Mouse (Mus musculus): ENCODE data around the gene Borcs5. TPM values are rescaled to one million over a fixed set of nuclear protein-coding genes. Genes with fewer than 3 reads are reported as not detected.

The Borcs5 gene
- polyA plus RNA-seq, 1 experiment from 2014 or later = 18.4 TPM

GRCm38 (mm10) chr6:134633553-134633952 is 5.8 kb upstream of the Borcs5 start:
- H3K27ac ChIP-seq (ENCODE audit: low read length) = no peak overlapping the region
- H3K4me2 ChIP-seq (replicated peaks; ENCODE audit: low read depth, low read length) = no peak overlapping the region
- ATAC-seq (0 out of 2 replicates have a peak, but pooled peaks have one; percentile 13), DNase-seq (ENCODE audit: low spot score) (peak; percentile 34)
- H3K27me3 ChIP-seq (replicated peaks; ENCODE audit: insufficient read depth, low read length) = no peaks in the 10 kb centered on the region
- WGBS = 70% methylated on average over 8 of the region's 8 CpGs
- H3K36me3 ChIP-seq (ENCODE audit: insufficient read depth, low read length) = no peaks in the 10 kb centered on the region
- TF ChIP-seq CTCF (IDR thresholded peaks at IDR 0.05) (no peak), EP300 (IDR thresholded peaks at IDR 0.05) (no peak)
- no peaks in the 10 kb centered on the region for H3K9me3 ChIP-seq (ENCODE audit: low read length)
- H3K9ac ChIP-seq (replicated peaks; ENCODE audit: low read depth) = no peak overlapping the region
- no peaks in the 10 kb centered on the region for H3K4me1 ChIP-seq (ENCODE audit: insufficient read depth, low read depth, low read length)
- no peak overlapping the region for H3K4me3 ChIP-seq (ENCODE audit: low read depth, low read length)

DNA sequence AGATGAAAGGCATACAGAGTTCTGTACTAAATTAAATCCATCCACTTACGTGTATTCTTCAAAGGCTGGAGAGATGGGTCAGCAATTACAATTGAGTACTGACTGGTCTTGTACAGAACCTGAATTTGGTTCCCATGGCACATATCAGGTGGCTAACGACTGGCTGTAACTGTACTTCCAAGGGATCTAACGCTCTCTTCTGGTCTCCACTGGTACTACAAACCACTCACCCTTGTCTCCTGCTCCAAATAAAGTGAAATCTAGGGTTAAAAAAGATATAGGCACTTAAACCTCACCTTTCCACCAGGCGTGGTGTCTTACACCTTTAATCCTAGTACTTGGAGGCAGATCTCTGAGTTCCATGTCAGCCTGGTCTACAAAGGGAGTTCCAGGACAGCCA is 2.8 kb upstream of the Borcs5 start:
- Histone ChIP-seq H3K27ac (ENCODE audit: low read length) (no peak overlapping the region), H3K27me3 (replicated peaks; ENCODE audit: insufficient read depth, low read length) (no peaks in the 10 kb centered on the region), H3K9ac (replicated peaks; ENCODE audit: low read depth) (no peak overlapping the region), H3K4me3 (ENCODE audit: low read depth, low read length) (no peak overlapping the region), H3K9me3 (ENCODE audit: low read length) (no peaks in the 10 kb centered on the region), H3K36me3 (ENCODE audit: insufficient read depth, low read length) (no peaks in the 10 kb centered on the region), H3K4me2 (replicated peaks; ENCODE audit: low read depth, low read length) (no peak overlapping the region), H3K4me1 (ENCODE audit: insufficient read depth, low read depth, low read length) (no peaks in the 10 kb centered on the region)
- 61% methylated on average over 4 of the region's 4 CpGs for WGBS
- no peak; the same call in 1 of the 2 replicates for TF ChIP-seq CTCF (IDR thresholded peaks at IDR 0.05)
- no peak for DNase-seq (ENCODE audit: low spot score)
- no peak for ATAC-seq

DNA sequence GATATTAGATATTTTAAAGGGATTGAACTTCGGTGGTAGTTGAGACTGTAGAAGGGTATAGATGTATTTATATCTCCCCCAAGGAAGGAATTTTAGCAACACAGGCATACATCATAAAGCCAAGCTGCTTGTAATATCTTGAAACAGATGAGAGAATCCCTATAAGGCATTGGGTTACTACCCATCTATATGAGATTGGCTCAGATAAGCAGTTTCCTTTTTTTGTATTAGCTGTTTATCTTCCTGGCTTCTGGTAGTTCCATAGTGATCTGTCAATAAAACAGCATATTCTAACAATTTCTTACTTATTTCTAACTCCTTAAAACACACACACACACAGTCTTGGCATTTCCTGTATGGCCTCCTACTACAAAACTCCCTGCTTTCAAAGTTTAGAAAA is 590 bp downstream of the Borcs5 start:
- ATAC-seq = no peak
- H3K4me3 ChIP-seq (ENCODE audit: low read depth, low read length) = no peak overlapping the region
- no peaks in the 10 kb centered on the region for H3K4me1 ChIP-seq (ENCODE audit: insufficient read depth, low read depth, low read length)
- H3K27ac ChIP-seq (ENCODE audit: low read length) = no peak overlapping the region
- no peaks in the 10 kb centered on the region for H3K36me3 ChIP-seq (ENCODE audit: insufficient read depth, low read length)
- 100% methylated on average over 1 of the region's 1 CpGs for WGBS
- no peak for TF ChIP-seq EP300 (IDR thresholded peaks at IDR 0.05)
- TF ChIP-seq CTCF (IDR thresholded peaks at IDR 0.05) = no peak
- H3K27me3 ChIP-seq (replicated peaks; ENCODE audit: insufficient read depth, low read length) = no peaks in the 10 kb centered on the region
- H3K9me3 ChIP-seq (ENCODE audit: low read length) = no peaks in the 10 kb centered on the region
- no peak for DNase-seq (ENCODE audit: low spot score)
- H3K4me2 ChIP-seq (replicated peaks; ENCODE audit: low read depth, low read length) = no peak overlapping the region
- H3K9ac ChIP-seq (replicated peaks; ENCODE audit: low read depth) = no peak overlapping the region

DNA sequence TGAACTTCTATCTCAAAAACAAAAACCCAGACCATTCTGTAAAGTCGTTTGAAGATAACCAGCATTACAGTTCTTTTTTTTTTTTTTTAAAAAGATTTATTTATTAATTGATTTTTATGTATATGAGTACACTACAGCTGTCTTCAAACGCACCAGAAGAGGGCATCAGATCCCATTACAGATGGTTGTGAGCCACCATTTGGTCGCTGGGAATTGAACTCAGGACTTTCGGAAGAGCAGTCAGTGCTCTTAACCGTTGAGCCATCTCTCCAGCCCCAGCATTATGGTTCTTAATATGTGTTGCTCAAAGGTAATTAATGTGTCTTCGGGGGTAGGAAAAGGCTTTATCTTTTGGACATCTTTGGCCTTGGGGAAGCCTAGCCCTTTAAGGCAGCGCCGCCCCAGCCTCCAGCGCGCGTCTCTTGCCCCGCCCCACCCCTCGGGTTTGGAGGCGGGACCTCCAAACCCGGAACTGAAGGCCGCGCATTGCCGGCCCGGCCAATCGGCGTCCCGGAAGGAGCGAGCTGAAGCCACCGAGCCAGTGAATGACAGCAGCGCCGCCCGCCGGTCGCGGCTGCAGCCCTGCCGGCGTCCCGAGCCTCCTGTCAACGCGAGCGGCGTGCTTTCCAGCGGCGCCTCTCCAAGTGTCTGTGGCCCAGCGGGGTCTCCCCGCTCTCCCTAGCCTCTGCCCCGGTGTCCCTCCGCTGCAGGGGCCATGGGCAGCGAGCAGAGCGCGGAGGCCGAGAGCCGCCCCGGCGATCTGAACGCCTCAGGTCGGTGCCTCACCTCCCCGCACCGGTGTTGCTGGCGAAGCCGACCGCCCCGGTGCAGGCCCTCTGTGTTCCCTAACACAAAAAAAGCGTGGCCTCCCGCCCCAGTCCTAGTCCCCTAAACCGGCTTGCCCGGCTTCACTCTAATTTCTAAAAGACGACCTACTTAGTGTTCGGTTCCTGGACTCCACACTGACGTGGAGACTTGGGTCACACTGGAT is 1.5 kb downstream of the Borcs5 start:
- WGBS = 3% methylated on average over 50 of the region's 65 CpGs
- Histone ChIP-seq H3K9ac (replicated peaks; ENCODE audit: low read depth) (peak overlapping the region; percentile 50), H3K9me3 (ENCODE audit: low read length) (no peaks in the 10 kb centered on the region), H3K27me3 (replicated peaks; ENCODE audit: insufficient read depth, low read length) (no peaks in the 10 kb centered on the region), H3K4me3 (ENCODE audit: low read depth, low read length) (peak overlapping the region; percentile 57), H3K4me2 (replicated peaks; ENCODE audit: low read depth, low read length) (peak overlapping the region; percentile 73), H3K4me1 (ENCODE audit: insufficient read depth, low read depth, low read length) (no peaks in the 10 kb centered on the region), H3K27ac (ENCODE audit: low read length) (peak overlapping the region; percentile 76; the same call in 1 of the 2 replicates), H3K36me3 (ENCODE audit: insufficient read depth, low read length) (no peaks in the 10 kb centered on the region)
- DNase-seq (ENCODE audit: low spot score) (peak; percentile 97), ATAC-seq (peak; percentile 99)
- TF ChIP-seq CTCF (IDR thresholded peaks at IDR 0.05) (peak; percentile 81), EP300 (IDR thresholded peaks at IDR 0.05) (no peak)

DNA sequence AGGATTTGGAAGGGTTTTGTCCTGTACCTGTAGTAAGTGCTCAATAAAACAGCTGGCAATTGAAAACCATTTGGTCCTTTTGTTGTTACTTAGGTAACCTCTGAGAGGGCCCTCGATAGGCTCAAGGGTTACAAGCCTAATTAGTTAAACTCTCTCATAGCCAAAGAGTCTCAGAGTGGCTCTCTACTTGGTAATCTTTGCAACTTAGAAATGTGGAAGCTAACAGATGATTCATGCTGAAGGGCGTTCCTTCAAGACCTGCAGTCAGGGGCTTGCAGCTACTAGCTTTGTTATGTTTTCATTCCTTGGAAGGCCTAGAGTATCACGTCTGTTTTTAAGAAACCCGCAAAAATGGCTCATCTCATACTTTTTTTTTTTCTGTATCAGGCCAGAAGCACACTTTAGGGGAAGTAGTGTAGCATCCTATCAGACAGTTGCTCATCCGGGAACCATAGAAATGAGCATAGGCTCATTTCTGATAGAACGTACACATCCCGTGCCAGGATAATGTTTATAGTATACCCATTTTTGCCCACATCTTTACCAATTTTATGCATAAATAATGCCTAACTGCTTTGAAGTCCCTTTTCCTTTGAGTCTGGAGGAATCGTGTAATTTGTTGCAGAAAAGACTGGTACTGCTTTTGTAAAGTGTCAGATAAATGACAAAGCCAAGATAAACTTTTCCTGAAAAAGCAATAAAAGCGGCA is 2.6 kb downstream of the Borcs5 start:
- Histone ChIP-seq H3K9ac (replicated peaks; ENCODE audit: low read depth) (0 out of 2 replicates have a peak overlapping the region, but pooled peaks have one; percentile 50), H3K9me3 (ENCODE audit: low read length) (no peaks in the 10 kb centered on the region), H3K36me3 (ENCODE audit: insufficient read depth, low read length) (no peaks in the 10 kb centered on the region), H3K4me1 (ENCODE audit: insufficient read depth, low read depth, low read length) (no peaks in the 10 kb centered on the region), H3K27me3 (replicated peaks; ENCODE audit: insufficient read depth, low read length) (no peaks in the 10 kb centered on the region), H3K4me3 (ENCODE audit: low read depth, low read length) (peak overlapping the region; percentile 57; the same call in 1 of the 2 replicates), H3K27ac (ENCODE audit: low read length) (no peak overlapping the region), H3K4me2 (replicated peaks; ENCODE audit: low read depth, low read length) (peak overlapping the region; percentile 73)
- TF ChIP-seq CTCF (IDR thresholded peaks at IDR 0.05) (no peak), EP300 (IDR thresholded peaks at IDR 0.05) (peak; percentile 58; the same call in 1 of the 2 replicates)
- ATAC-seq (peak; percentile 30), DNase-seq (ENCODE audit: low spot score) (peak; percentile 82)
- whole genome bisulfite sequencing = 58% methylated on average over 9 of the region's 9 CpGs

GRCm38 (mm10) chr6:134643296-134643695 is 4.0 kb downstream of the Borcs5 start:
- no peak overlapping the region for H3K4me3 ChIP-seq (ENCODE audit: low read depth, low read length)
- no peaks in the 10 kb centered on the region for H3K9me3 ChIP-seq (ENCODE audit: low read length)
- TF ChIP-seq CTCF (IDR thresholded peaks at IDR 0.05) = peak; percentile 32
- no peak for TF ChIP-seq EP300 (IDR thresholded peaks at IDR 0.05)
- no peaks in the 10 kb centered on the region for H3K27me3 ChIP-seq (replicated peaks; ENCODE audit: insufficient read depth, low read length)
- 93% methylated on average over 5 of the region's 5 CpGs for WGBS
- H3K4me2 ChIP-seq (replicated peaks; ENCODE audit: low read depth, low read length) = no peak overlapping the region
- H3K4me1 ChIP-seq (ENCODE audit: insufficient read depth, low read depth, low read length) = no peaks in the 10 kb centered on the region
- ATAC-seq (no peak), DNase-seq (ENCODE audit: low spot score) (no peak)
- H3K27ac ChIP-seq (ENCODE audit: low read length) = no peak overlapping the region
- H3K36me3 ChIP-seq (ENCODE audit: insufficient read depth, low read length) = no peaks in the 10 kb centered on the region
- no peak overlapping the region for H3K9ac ChIP-seq (replicated peaks; ENCODE audit: low read depth)

All from lung, postnatal 0 days (tissue).